Mouse (Mus musculus) naive thymus-derived CD4-positive, alpha-beta T cell, adult 2 months (primary cell): ENCODE data around the gene Sh2b1.

Source experiments
- DNase-seq: peaks from one replicate; pipeline ENCODE4 v3.0.0-alpha.2; 2011; ENCODE audit warnings: low read depth

Gene Sh2b1

GRCm38 (mm10) chr7:126418496-126418895, 56.7 kb downstream of the Sh2b1 start:
- no peak for DNase-seq

GRCm38 (mm10) chr7:126417606-126418005, 57.6 kb downstream of the Sh2b1 start:
- DNase-seq, result no peak

- DNase-seq, result no peak
Observed at GRCm38 (mm10) chr7:126417045-126417444, 58.2 kb downstream of the Sh2b1 start.
